Mouse (Mus musculus) myocyte (in vitro differentiated cells): ENCODE measurements at regions not wholly inside any gene's neighbourhood (a gene's known extent, or its start where the extent isn't known, plus 50 kb on each side); places are given as distances from the start of the nearest gene placed in this dataset.

ENCODE experiments used
- MAX ChIP-seq: IDR thresholded peaks from one replicate; pipeline ENCODE4 v1.6.1; 2011; ENCODE audit warnings: low read depth, mild to moderate bottlenecking, control low read depth
- MYOG ChIP-seq, 3 experiments: IDR thresholded peaks; one replicate each; pipeline ENCODE4 v1.6.1; 2011; ENCODE audit warnings: control low read depth in 2 of 3, low read depth in 2 of 3, mild to moderate bottlenecking in 2 of 3; ENCODE audit not compliant: insufficient read length in 2 of 3, control insufficient read depth in 1 of 3, insufficient read depth in 1 of 3
- POLR2A ChIP-seq: IDR thresholded peaks from one replicate; pipeline ENCODE4 v1.6.1; 2011; ENCODE audit warnings: low read depth, mild to moderate bottlenecking, control low read depth, moderate library complexity; ENCODE audit not compliant: insufficient read length
- TCF3 ChIP-seq: IDR thresholded peaks from one replicate; pipeline ENCODE4 v1.6.1; 2011; ENCODE audit warnings: low read depth, control low read depth; ENCODE audit not compliant: insufficient read length

DNA sequence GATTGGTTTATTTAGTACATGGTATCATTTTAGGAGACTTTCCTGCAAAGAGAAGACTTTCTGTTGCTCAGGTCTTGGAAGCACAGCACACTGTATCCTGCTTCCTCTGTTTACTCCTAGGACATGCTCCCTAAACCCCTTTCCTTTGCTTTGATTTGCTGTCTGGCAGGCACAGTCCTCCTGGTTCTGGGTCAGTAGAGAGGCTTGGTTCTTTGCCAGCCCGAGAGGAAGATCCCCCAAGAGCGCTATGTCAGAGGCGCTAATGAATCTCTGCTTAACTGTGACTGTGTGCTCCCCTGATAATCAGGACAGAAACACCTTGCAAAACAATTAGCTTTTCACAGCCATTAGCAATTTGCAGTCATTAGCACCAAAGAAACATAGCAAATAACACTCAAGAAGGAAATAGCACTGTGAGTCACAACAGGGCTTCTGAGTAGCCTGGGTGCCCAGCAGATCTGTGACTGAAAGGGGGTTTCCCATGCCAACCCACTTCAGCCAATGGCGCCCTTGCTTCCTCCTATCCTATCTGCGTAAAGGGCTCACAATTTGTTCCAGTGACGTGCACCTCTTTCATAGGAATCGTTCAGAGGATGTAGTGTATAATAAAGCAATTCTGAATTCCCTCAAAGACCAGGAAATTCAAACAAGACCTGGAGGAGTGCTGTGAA, 145.5 kb downstream of the Gm815 start:
- TF ChIP-seq POLR2A (no peak), TCF3 (no peak), MAX (no peak), MYOG (IDR thresholded peaks at IDR 0.05; ENCODE audit: control insufficient read depth in 1 of 3, insufficient read depth in 1 of 3, insufficient read length in 2 of 3, low read depth in 2 of 3) (no peak)
